Comparison of ENCODE assay signal across 8 mouse cellular contexts in genomic region chr8:87822175-87822574, GRCm38 (mm10).
DNase-seq lines count a peak whose midpoint lies in the region; ATAC-seq and TF ChIP-seq lines count a peak whose summit lies in the region.

No protein-coding gene starts in this region.

- peak overlapping the region; percentile 48 for H3K4me2 ChIP-seq in heart, embryonic 12.5 days
- H3K4me2 ChIP-seq in midbrain, postnatal 0 days (ENCODE audit: low read depth, low read length, poor library complexity, severe bottlenecking) = no peak overlapping the region
- H3K4me2 ChIP-seq in hindbrain, embryonic 12.5 days (replicated peaks) = peak overlapping the region; percentile 22; the same call in 1 of the 2 replicates
- H3K4me2 ChIP-seq in neural tube, embryonic 15.5 days = peak overlapping the region; percentile 11; the same call in 1 of the 2 replicates

- no peaks in the 10 kb centered on the region; the same call in 1 of the 2 replicates for H3K9me3 ChIP-seq in heart, embryonic 12.5 days (replicated peaks)
- H3K9me3 ChIP-seq in midbrain, embryonic 10.5 days (replicated peaks) = no peaks in the 10 kb centered on the region
- H3K9me3 ChIP-seq in midbrain, postnatal 0 days (ENCODE audit: low read length) = no peaks in the 10 kb centered on the region
- no peaks in the 10 kb centered on the region for H3K9me3 ChIP-seq in hindbrain, embryonic 12.5 days (replicated peaks)
- no peaks in the 10 kb centered on the region for H3K9me3 ChIP-seq in neural tube, embryonic 15.5 days (replicated peaks)

- DNase-seq in heart, adult 11 months = no peak
- no peak for DNase-seq in midbrain, embryonic 10.5 days (ENCODE audit: low spot score)
- no peak for DNase-seq in midbrain, postnatal 0 days (ENCODE audit: low spot score)
- DNase-seq in frontal cortex, postnatal 14 days (ENCODE audit: low spot score in 2 of 2) = no peak
- no peak for DNase-seq in right cerebral cortex, adult 18-20 months

- no peaks in the 10 kb centered on the region for H3K36me3 ChIP-seq in heart, embryonic 12.5 days
- H3K36me3 ChIP-seq in midbrain, embryonic 10.5 days = peaks cover 32% of the 10 kb centered on the region
- H3K36me3 ChIP-seq in midbrain, postnatal 0 days (ENCODE audit: insufficient read depth, low read length) = no peaks in the 10 kb centered on the region
- H3K36me3 ChIP-seq in hindbrain, embryonic 12.5 days = no peaks in the 10 kb centered on the region
- H3K36me3 ChIP-seq in neural tube, embryonic 15.5 days = no peaks in the 10 kb centered on the region

- WGBS in heart, embryonic 12.5 days = 43% methylated on average over 11 of the region's 11 CpGs
- WGBS in midbrain, embryonic 10.5 days = 54% methylated on average over 11 of the region's 11 CpGs
- WGBS in midbrain, postnatal 0 days = 37% methylated on average over 11 of the region's 11 CpGs
- WGBS in hindbrain, embryonic 12.5 days = 44% methylated on average over 11 of the region's 11 CpGs
- WGBS in neural tube, embryonic 15.5 days = 39% methylated on average over 11 of the region's 11 CpGs

- H3K4me1 ChIP-seq in heart, embryonic 12.5 days (replicated peaks) = peaks cover 23% of the 10 kb centered on the region
- peaks cover 59% of the 10 kb centered on the region for H3K4me1 ChIP-seq in midbrain, embryonic 10.5 days
- H3K4me1 ChIP-seq in midbrain, postnatal 0 days (ENCODE audit: insufficient read depth, low read length) = peaks cover 18% of the 10 kb centered on the region; the same call in 1 of the 2 replicates
- peaks cover 40% of the 10 kb centered on the region for H3K4me1 ChIP-seq in hindbrain, embryonic 12.5 days
- peaks cover 24% of the 10 kb centered on the region for H3K4me1 ChIP-seq in neural tube, embryonic 15.5 days

- no peaks in the 10 kb centered on the region for H3K27me3 ChIP-seq in heart, embryonic 12.5 days (replicated peaks)
- no peaks in the 10 kb centered on the region for H3K27me3 ChIP-seq in midbrain, embryonic 10.5 days (ENCODE audit: low read depth, poor library complexity, severe bottlenecking)
- no peaks in the 10 kb centered on the region for H3K27me3 ChIP-seq in midbrain, postnatal 0 days (ENCODE audit: insufficient read depth, low read length)
- no peaks in the 10 kb centered on the region for H3K27me3 ChIP-seq in hindbrain, embryonic 12.5 days
- no peaks in the 10 kb centered on the region for H3K27me3 ChIP-seq in neural tube, embryonic 15.5 days (replicated peaks)

- no peak for TF ChIP-seq CTCF in midbrain, postnatal 0 days (IDR thresholded peaks at IDR 0.05)

- ATAC-seq in heart, embryonic 12.5 days (ENCODE audit: insufficient number of reproducible peaks, low FRiP score) = no peak
- no peak for ATAC-seq in midbrain, postnatal 0 days (ENCODE audit: low FRiP score)
- ATAC-seq in hindbrain, embryonic 12.5 days (ENCODE audit: low FRiP score) = no peak
- ATAC-seq in neural tube, embryonic 15.5 days (ENCODE audit: low FRiP score) = no peak

- H3K27ac ChIP-seq in heart, embryonic 12.5 days (ENCODE audit: poor library complexity, severe bottlenecking) = no peak overlapping the region
- peak overlapping the region; percentile 82 for H3K27ac ChIP-seq in midbrain, embryonic 10.5 days (replicated peaks)
- no peak overlapping the region for H3K27ac ChIP-seq in midbrain, postnatal 0 days (ENCODE audit: low read depth, low read length)
- peak overlapping the region; percentile 70 for H3K27ac ChIP-seq in hindbrain, embryonic 12.5 days
- peak overlapping the region; percentile 60 for H3K27ac ChIP-seq in neural tube, embryonic 15.5 days (replicated peaks)

- no peak overlapping the region for H3K9ac ChIP-seq in heart, embryonic 12.5 days
- H3K9ac ChIP-seq in midbrain, postnatal 0 days (replicated peaks; ENCODE audit: low read length, poor library complexity, severe bottlenecking) = no peak overlapping the region
- H3K9ac ChIP-seq in hindbrain, embryonic 12.5 days = 0 out of 2 replicates have a peak overlapping the region, but pooled peaks have one; percentile 41
- H3K9ac ChIP-seq in neural tube, embryonic 15.5 days (replicated peaks) = no peak overlapping the region

- H3K4me3 ChIP-seq in heart, embryonic 12.5 days = no peak overlapping the region
- peak overlapping the region; percentile 4; the same call in 1 of the 2 replicates for H3K4me3 ChIP-seq in midbrain, embryonic 10.5 days
- H3K4me3 ChIP-seq in midbrain, postnatal 0 days (ENCODE audit: low read depth, low read length) = no peak overlapping the region
- H3K4me3 ChIP-seq in hindbrain, embryonic 12.5 days = no peak overlapping the region
- no peak overlapping the region for H3K4me3 ChIP-seq in neural tube, embryonic 15.5 days (replicated peaks)

Comparison
In these comparisons a context has a peak if more than half of its experiments do, and no peak if none do; other contexts are left out.
1. H3K27ac ChIP-seq: peak in midbrain, embryonic 10.5 days (single experiment), hindbrain, embryonic 12.5 days (single experiment) and neural tube, embryonic 15.5 days (single experiment); none in heart, embryonic 12.5 days (single experiment) and midbrain, postnatal 0 days (single experiment).